Mouse (Mus musculus) heart, adult 8-10 months (tissue): ENCODE measurements around the gene Tmem53. TPM values are rescaled to one million over a fixed set of nuclear protein-coding genes. Genes with fewer than 3 reads are reported as not detected.
A peak's percentile ranks its signal among the peaks of the same experiment; 100 is the strongest.

Experiments
- DNase-seq: peaks from one replicate; pipeline ENCODE4 v3.0.0; 2022; ENCODE audit warnings: low spot score
- total RNA-seq, 4 experiments: library from RNA; stranded (reverse); gene quantifications; 2 replicates each; pipeline ENCODE4 v1.2.4; 2022

Gene Tmem53
- 10 to 100 TPM; 22.3 to 37.6 (median 30.1) TPM for total RNA-seq

DNA sequence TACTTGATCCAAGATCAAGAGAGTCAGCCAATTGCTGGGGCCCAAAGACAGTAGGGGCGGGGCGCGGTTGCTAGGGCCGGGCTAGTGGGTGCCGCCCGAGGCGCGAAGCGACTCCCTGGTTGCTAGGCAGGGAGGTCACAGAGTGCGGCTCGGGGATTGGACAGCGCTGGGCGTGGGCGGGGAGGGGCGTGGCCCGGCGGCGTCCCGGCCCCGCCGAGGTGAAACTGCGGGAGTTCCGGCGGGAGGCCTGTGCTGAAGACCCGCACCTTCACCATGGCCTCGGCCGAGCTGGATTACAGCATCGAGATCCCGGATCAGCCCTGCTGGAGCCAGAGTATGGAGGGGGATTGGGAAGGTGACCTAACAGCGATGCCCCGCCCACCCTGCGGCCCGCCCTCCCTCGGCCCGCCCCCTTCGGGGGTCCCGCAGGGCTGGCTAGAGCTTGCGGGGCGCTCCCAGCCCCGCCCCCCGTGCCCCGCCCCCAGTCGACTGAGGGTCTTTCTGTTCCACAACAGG, at the start of gene Tmem53, which contains the start of gene Armh1:
Gene Tmem53 (plus strand): TSS at position 151 of the 516 bp plus-strand sequence.
Gene Armh1 (minus strand): TSS at position 325 of the 516 bp plus-strand sequence.
- DNase-seq: peak; percentile 88

- peak; percentile 67 for DNase-seq
These were observed 49.4 kb upstream of the Tmem53 start for GRCm38 (mm10) chr4:117202046-117202991.

- no peak for DNase-seq
These were observed 48.8 kb upstream of the Tmem53 start for GRCm38 (mm10) chr4:117202992-117203354.

DNA sequence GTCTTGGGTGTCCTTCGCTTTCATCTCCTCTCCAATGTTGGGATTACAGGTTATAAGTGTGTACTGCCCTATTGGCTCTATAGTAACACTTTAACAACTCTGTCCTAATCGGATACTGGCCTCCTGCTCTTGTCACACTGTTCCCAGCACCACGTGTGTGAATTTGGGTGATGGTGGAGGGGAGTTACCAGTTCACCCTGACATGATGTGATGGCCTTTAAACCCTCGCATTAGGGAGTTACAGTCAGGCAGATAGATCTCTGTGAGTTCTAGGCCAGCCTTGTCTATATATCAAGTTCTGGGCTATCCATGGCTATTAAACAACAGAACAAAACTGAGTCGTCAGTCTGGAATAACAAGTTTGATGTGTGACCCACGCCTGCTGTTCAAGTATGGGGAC, 42.2 kb upstream of the Tmem53 start:
- DNase-seq: no peak

GRCm38 (mm10) chr4:117210147-117211074, 41.3 kb upstream of the Tmem53 start:
- DNase-seq: peak; percentile 66

- no peak for DNase-seq
These were observed 37.5 kb upstream of the Tmem53 start for GRCm38 (mm10) chr4:117214250-117214649.

DNA sequence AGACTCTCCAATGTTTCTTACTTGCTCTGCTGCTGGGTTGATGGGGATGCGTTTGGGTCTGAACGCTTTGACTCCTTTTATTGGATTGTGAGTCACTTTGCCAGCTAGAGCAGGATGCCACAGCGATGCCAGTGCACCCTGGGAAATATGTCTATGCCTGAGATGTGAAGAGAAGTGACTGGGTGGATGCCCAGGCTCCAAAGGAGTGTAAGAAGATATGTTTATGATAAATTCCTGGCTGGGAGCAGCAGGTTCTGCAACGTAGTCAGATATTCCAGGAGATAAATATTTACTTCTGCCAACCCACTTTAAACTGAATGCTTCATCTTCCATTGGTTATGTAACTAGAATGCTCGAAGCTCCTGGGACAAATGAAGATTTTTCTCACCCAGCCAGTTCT, 34.7 kb upstream of the Tmem53 start:
- DNase-seq: no peak

DNA sequence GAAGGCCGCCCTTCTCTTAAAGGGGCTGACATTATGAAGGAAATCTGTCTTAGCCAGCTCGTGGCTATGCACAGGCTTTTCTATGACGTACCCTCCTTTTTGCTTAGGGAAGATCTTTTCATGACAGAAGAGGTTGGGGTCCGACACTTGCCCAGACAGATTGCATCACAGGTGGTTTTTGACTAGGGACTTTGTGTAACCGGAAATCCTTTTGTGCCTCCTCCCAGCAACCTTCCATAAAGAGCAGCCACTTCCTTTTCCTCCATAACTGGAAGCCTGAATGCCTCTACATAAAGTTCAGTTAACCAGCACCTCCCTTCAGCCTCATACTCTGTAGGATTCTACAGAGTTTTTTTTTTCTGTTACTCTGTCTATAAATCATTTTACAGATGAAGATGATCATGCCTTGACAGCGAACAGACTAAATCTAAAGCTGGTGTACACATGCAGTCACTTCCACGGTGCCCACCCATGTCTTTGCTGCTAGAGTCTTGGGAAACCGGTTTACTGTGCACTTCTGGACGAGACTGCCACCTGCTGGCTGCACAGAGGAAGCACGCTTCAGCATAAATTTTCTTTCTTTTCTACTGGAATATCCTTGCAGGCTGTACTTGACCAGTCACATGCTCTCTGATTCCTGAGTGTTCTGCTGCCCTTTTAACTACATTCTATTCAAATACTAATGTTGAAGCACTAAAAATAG, 33.1 kb upstream of the Tmem53 start:
- peak; percentile 57 for DNase-seq

DNA sequence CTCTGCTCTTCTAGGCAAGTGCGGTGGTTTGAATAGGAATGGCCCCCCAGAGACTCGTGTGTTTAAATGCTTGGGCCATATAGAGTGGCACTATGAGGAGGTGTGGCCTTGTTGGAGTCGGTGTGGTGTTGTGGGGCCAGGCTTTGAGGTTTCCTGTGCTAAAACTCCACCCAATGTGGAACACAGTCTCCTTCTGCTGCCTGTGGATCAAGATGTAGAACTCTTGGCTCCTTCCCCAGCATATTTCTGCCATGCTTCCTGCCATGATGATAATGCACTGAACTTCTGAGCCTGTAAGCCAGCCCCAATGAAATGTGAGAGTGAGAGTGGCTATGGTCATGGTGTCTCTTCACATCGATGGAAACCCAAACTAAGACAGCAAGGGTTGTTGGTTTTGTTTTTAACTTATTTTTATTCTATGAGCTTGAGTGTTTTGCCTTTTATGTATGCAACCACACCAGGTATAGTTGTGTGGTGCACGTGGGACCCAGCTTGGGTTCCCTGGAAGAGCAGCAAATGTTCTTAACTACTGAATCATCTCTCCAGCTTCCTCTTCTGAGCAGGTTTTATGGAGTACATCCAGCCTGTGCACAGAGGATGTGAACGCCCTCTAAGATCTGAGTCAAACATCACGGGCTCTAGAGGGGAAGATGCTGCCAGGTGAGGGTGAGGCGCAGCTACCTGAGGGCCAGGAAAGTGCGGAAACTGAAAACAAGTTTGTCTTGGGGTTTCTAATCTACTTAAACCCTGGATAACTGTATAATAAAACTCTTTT, 30.8 kb upstream of the Tmem53 start:
- DNase-seq: no peak

DNA sequence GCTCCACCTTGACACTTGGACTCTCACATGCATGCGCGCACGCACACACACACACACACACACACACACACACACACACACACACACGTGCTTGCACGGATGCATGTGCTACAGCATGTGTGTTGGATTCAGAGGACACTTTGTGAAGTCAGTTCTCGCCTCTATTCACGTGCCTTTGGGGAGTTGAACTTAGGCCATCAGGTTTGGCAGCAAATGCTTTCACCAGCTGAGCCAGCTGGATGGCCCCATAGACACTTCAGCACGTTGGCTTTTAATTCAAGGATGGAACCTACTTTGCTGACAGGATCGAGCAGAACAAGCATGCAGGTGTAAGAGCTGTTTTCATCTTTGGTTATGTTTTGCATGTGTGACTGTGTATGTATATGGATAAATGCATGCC, 29.9 kb upstream of the Tmem53 start:
- peak; percentile 21 for DNase-seq

- DNase-seq: no peak
These were observed 28.8 kb upstream of the Tmem53 start for GRCm38 (mm10) chr4:117223001-117223400.

- DNase-seq: no peak
These were observed 27.6 kb upstream of the Tmem53 start for GRCm38 (mm10) chr4:117224122-117224521.

- DNase-seq: no peak
These were observed 26.5 kb upstream of the Tmem53 start for GRCm38 (mm10) chr4:117225250-117225649.

DNA sequence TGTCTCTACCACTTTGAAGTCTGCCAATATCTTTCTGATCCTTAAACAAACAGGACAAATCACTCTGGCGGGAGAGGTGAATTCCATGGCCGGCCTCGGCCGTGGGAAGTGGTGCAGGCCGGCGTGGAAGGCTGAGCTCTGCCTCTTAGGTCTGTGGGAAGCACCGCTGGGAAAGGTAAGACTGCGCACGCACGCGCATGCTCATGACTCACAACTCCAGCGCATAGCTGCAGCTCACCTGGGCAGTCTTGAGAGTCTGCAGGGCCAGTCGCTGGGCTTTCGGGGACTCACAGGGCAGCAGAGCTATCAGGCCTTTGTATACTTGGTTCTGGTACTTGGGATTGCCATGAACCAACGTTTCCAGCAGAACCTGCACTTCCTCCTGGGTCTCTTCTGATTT, 22.2 kb upstream of the Tmem53 start:
- no peak for DNase-seq

DNA sequence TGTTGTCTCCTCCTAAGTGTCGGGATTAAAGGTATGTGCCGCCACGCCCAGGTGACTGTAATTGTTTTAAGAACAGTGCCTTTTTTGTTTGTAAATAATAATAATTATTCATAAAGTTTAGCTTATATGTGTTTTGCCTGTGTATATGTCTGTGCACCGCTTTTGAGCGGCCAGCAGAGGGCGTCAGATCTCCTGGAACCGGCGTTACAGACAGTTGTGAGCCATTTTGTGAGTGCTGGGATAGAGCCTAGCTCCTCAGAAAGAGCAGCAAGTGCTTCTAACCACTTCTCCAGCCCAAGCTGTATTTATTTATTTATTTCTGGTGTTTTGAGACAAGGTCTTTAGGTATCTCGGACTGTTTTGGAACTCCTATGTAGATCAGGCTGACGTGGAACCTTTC, 21.4 kb upstream of the Tmem53 start:
- DNase-seq: no peak

- DNase-seq: no peak
These were observed 20.5 kb upstream of the Tmem53 start for GRCm38 (mm10) chr4:117231208-117231607.

- DNase-seq: no peak
These were observed 17.5 kb upstream of the Tmem53 start for GRCm38 (mm10) chr4:117234166-117234741.

GRCm38 (mm10) chr4:117235822-117236221, 15.9 kb upstream of the Tmem53 start:
- DNase-seq: no peak

DNA sequence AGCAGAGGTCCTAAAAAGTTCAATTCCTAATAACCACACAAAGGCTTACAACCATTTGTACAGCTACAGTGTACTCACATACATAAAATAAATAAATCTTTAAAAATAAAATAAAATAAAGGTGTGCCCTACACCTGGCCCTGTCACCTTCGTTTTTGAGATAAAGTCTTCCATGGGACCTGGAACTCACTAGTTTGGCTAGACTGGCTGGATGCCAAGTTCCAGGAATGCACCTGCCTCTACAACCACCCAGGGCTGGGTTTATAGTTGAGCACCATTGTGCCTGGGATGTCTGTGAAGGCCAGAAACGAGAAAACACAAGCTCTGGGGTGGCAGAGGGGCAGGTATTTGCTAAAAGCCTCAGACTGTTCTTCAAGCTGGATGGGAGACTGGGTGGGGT, 12.6 kb upstream of the Tmem53 start:
- no peak for DNase-seq

DNA sequence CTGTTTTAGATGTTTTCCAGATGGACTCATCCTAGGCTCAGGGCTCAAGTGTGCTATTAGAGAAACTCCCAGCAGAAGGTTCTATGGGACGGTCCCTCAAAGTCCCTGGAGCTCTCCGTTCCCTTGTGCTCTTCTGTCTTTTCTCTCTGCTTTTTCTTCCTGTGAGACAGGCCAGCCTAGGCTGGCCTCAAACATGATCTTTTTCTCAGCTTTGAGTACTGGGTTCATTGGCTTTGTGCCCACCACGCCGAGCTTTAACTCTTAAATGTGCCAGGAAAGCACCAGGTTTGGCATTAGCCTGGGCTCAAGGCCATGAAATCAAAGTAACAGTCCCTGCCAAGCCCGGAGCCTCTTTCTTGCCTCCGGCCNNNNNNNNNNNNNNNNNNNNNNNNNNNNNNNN, 10.9 kb upstream of the Tmem53 start:
- DNase-seq: no peak
